Mouse (Mus musculus) heart, postnatal 36 days (tissue): ENCODE data around the gene Slc16a6. TPM values are rescaled to one million over a fixed set of nuclear protein-coding genes. Genes with fewer than 3 reads are reported as not detected.

ENCODE experiments used
- DNase-seq, 2 experiments: peaks; one replicate each; pipeline ENCODE4 v3.0.0; 2021 to 2022
- intact Hi-C: fragments of 180-260 bp; cut with DNase I; formaldehyde crosslinking; loops from one replicate; pipeline ENCODE4 v1.15.1; 2025
- total RNA-seq, 2 experiments: library from RNA; stranded (reverse); gene quantifications; 2 replicates each; pipeline ENCODE4 v1.2.3; 2021

Slc16a6 gene
- total RNA-seq, 2 experiments from 2014 or later: 5.5 to 7.4 TPM

DNA sequence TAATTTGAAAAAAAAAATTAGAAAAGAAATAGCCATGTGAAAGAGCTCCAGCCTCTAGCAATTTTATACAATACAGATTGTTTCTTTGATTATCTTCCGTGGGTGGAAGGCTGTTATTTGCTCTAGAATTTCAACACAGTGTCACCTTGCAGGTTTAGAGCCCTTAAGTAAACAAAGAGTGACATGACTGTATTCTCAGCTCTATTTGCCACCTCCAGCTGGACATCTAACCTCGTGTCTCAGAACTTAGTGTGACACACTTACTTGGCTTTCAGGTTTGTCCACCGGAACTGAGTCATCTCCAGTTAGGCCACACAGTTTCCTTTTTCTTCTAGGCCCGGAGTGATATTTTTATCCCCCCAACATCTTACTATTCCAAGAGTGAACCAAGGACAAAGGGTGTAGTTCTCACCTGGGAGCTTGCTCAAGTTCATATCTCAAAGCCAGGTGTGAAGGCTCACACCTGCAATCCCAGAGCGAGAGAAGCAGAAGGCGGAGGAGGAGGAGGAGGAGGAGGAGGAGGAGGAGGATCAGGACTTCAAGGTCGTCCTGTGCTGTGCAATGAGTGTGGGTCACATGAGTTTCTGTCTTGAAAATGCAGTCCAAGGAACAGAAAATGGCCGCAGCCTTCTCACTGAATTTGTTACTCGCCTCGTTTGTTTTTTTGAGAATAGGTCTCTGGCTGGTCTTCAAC, 14.7 kb upstream of the Slc16a6 start:
- DNase-seq: no peak
- intact Hi-C loops: no loop called here

DNA sequence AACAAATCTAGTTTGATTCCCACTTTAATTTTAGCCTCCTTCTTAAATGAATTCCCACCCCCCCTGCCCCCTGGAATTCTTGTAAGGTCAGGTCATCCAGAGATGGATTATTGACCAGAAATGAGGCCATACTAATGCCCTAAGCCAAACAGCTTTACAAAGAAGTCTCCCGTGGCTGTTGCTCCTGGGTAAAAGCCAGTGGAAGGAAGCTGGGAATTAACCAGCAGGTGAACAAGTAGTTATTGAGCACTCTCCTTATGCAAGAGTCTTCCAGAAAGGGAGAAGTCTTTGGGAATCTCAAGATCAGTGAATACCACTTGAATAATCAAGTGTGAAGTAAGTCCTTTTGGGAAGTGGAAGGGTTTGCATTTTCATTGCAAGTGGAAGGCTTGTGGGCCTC, 13.7 kb upstream of the Slc16a6 start:
- DNase-seq: no peak

DNA sequence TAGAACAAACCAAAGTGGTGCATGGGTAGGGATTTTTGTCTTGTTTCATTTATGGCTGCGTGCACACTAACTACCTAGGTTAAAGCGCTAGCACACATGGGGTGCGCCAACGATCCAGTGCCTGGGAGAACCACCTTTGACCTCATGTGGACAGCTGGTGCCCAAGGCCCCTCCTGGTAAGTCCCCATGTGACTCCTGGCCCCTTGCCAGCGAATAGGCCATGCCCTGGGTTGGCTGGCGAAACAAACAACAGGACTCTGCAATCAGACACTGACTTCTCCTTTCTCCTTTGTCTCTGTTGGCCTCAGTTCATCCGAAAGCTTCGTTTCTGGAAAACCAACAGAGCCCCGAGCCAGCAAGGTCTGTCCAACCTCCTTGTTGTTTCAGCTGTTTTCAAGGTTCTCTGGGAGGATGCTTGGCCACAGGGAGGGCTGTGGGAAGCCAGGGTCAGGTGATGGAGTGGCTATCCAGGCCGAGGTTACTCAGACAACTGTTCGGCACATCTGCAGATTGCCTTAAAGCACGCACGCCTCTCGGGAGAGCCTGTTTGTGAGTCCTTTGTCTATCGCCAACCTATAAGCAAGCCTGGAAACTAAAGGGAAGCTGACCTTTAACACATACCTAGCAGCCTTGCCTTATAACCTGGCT, 12.1 kb upstream of the Slc16a6 start:
- DNase-seq: no peak
- intact Hi-C loops: no loop called here

More for the DNA sequence above, 13.7 kb upstream of the Slc16a6 start:
- intact Hi-C loops: no loop called here

DNA sequence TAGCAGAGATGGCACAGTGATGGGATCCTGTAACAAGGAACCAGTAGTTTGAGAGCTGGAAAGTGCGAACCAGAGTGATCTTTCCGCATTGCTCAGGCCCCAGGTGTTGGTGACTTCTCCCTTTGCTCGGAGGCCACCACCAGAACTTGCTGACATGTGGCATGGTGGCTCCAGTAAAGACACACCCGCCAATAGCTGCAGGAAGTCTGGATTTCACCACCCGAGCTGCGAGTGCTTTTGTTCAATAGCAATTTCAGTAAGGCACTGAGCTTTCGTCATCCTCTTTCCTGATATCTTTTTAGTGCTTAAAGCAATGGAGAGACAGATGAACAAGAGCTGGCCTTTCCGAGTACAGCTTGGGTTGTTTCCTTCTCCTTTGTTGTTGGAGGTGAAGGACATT, 7.0 kb upstream of the Slc16a6 start:
- no peak for DNase-seq
- intact Hi-C loops: no loop called here

DNA sequence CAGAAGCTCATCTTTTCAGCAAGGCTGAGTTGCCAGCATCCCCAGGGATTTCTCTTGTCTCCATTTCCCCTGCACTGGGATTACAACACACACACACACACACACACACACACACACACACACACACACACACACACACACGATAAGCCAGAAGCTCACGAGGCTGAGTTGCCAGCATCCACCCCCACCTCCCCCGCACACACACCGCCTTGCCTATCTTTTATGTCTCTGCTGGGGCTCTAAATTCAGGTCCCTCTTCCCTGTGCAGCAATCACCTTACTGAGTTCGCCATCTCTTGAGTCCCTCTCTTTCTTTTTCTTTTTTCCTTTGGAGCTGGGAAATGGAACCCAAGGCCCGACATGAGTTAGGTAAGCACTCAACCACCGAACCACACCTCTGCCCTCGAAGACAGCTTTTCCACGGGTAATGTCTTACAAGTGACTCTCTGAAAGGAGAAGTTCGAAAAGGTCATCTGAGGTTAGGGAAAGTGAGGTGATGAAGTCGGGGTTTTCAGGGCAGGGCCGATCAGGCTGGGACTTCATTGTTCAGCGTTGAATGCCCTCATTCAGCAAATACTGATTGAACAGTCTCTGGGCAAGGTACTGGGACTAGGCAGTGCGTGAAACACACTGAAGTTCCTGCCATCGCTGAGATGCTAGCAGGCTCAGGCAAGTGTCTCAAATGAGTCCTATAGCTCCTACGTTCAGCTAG, 6.3 kb upstream of the Slc16a6 start:
- no peak for DNase-seq
- intact Hi-C loops: no loop called here

DNA sequence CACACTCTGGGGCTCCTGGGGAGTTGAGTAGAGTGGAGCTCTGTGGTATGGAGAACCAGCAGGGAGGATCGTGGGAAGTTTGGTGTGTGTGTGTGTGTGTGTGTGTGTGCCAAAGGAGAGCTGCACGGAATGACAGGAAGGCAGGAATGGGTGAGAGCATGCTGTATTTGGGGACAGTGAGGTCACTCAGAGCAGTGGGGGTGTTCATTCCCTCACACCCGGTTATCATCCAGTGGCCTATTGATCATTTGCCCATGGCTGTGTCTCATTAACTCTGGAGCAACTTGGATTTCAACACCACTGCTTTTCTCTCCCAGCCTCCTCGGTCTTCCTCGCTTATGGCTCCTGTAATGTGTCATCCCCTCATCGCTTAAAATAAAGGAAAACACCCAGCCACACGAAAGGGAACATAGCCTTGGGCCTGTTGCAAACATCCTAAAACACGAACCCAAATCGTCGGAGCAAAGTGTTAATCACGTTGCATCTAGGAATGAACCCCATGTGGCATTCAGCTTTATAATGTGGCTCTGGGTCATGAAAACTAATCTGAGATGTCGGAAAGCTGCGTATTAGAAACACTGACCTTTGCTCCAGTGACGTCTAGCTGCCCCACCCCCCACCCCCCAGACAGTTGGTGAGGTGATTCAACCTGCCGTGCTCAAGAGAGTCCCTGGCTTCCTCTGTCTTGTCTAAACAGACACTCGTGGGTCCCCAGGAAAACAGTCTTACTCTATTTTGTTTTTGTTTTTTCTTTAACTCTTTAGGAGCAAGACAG, 4.4 kb upstream of the Slc16a6 start:
- DNase-seq: no peak
- intact Hi-C loops: no loop called here

DNA sequence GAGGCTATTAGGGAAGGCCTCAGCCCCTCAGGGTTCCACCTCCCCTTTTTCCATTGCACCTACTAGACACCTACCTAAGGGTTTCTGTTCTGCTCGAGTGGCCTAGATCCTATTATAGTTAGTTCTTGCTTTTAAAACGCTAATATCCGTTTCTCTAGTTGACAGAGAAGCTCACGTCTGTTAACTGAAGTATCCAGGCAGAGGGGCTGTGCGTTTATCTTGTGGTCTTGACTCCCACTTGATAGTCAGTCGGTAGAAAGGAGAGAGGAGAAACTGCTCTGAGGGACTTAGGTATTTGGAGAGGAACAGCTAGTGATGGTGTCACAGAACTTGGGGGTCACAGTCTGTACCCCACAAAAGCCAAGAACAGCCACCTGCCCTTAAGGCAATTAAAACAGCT, 3.3 kb upstream of the Slc16a6 start:
- no peak for DNase-seq
- intact Hi-C loops: no loop called here

DNA sequence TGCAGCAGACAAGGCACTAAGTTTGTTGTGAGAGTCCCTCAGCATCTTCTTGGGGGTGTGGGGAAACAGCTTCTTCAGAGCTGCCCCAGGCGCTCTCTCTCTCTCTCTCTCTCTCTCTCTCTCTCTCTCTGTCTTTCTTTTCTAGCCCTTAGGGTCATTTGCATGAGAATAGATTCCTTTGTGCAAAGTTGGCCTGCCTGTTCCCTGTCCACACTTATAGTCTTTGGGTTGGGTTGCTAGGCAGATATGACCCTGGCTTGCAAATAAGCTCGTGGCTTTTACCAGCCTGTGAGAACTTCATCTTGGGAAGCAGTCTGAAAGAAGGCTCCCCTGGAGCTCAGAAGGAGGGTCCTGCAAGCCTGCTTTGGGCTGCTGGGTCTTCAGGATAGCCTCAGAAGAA, 2.8 kb upstream of the Slc16a6 start:
- intact Hi-C loops: no loop called here
- no peak for DNase-seq

DNA sequence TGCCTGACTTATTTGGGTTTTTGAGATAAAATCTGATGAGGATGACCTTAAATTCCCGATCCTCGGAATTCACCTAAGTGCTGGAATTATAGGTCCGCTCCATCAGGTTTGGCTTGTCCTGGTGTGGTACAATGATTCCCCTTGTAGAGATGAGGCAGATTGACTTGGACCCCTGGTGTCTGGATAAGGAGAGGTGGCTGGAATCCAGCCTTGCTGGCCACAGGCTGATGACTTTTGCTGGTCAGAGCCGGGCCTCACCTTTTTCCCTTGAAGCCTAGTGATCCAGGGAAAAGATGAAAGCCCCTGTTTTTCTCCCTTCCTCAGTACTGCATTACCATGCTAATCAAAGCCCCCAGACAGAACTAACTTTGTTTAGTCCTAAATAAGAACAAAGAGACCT, 2.3 kb upstream of the Slc16a6 start:
- intact Hi-C loops: loop anchor here (2.0 kb wide), 1 partner anchor 21 kb away; no protein-coding TSS in a partner anchor
- DNase-seq: no peak

DNA sequence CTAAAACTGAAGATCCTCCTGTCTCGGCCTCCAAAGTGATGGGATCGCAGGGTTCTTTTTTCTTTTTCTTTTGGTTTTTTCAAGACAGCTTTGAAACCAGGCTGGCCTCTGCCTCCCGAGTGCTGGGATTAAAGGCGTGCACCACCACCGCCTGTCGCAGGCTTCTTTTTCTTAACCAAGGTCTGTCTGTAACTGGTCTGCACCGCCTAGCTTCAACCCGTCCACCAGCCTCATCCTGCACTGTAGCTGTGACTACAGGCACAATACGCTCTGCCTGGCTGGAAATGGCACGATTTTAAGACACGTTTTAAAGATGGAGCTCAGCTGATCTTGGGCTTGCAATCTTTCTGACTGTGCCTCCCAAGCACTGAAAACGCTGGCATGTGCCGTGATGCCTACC, 1.4 kb upstream of the Slc16a6 start:
- no peak for DNase-seq
- intact Hi-C loops: loop anchor here (2.0 kb wide), 1 partner anchor 22 kb away; no protein-coding TSS in a partner anchor

DNA sequence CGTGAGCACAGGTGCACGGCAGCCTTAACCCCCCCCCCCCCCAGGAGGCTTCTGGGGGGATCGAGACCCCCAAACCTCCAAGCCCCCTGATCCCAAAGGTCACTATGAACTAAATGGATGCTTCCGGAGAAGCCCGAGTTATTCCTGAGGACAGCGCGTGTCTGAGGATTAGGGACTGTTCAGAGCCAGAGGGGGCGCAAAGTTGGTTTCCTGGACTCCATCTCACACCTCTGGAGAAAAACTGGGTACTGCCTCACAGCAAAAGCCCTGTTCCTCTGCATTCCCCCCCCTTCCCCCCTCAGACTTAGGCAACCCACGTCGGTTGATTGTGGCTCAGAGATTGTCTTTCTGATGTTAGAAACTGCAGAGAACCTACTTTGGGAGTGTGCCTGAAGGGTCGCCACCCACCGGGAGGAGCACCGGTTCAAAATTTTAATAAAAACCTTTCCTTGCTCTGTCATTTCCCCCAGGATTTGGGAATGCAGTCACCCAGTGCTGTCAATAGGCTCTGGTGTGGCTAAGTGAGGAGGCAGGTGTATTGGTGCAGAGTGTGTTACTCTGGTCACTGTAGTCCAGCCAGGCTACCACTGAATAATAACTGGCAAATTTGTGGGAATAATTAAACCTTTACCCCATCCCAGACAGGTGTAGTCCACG, 816 bp upstream of the Slc16a6 start:
- intact Hi-C loops: loop anchor here (2.0 kb wide), 1 partner anchor 23 kb away; no protein-coding TSS in a partner anchor
- no peak for DNase-seq

DNA sequence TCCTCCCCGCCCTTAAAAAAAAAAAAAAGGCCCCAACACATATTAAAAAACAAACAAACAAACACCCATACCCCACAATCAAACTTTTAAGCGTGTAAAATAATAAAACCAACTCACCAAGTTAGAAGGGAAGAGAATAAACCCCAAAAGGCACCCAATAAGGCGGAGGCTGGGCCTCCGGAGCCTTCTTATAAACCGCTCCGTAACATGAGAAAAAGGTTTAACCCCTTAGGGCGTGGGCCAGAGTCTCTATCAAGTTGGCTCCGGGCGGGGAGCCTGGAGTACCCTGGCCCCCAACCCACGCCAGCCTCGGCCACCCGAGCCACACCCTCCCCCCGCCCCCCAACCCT, 602 bp downstream of the Slc16a6 start:
- DNase-seq: no peak
- intact Hi-C loops: no loop called here

DNA sequence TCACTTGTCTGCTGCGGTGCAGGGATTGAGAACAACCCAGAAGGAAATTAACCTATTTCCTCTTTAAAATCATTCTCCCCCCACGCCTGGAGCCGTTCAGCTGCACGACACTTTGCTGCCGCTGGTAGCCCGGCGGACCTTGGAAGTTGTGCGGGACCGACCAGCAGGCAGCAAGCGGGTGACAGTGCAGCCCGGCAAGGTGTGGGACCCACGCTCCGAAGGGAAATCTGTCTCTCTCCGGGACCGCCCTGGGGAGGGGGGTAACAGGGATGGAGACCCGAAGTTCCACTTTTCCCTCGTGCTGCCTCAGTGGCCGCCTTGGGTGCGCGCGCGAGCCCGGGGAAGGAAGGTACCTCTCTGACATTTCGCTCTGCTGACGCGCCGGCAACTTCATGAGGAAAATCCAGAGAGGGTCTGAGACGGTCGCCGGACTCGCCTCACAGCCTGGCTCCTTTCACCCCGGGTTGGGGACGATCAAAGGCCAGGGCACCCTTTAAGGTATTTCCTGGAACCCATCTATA, 1.2 kb downstream of the Slc16a6 start:
- intact Hi-C loops: no loop called here
- DNase-seq: peak; percentile 38 to 45

DNA sequence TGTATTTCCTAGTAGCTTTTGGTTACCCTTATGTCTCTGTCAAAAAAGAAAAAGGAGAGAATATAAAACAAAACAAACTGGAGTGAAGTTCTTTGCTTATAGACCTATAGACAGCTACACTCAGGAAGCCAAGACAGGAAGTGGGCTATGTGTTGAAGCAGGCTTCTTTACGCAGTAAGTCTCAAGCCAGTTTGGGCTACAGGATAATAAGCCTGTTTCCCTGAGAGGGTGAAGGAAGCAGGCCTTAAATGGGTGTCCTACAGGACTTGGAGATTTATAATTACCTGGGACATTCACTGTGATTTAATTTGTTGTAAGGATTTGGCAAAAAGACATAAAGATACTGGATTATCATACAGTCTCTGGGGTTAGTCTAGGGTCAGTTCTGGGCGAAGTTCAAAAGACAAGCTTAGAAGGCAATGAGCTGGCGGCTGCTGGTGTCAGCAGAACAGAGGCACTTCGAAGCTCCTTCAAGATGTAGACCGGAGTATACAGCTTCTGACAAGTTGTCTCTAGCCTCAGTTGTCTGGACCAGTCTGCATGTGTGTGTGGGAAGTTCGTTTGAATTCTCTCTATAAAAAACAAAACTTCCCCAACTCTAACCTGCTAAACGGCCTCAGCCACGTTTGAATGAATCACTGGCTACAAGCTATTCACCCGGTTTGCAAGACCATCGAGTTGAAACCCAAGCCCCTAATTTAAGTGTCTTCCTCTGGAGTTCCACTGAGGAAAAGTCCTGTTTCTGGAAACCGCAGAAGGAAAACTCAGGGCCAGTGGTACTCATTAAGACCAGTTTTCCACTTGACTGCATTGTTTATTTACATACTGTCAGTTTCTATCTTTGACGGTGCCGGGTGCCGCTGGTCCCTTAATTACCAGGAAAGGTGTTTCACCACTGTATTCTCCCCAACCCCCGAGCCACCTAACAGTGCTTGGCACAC, 2.2 kb downstream of the Slc16a6 start:
- DNase-seq: no peak
- intact Hi-C loops: no loop called here

DNA sequence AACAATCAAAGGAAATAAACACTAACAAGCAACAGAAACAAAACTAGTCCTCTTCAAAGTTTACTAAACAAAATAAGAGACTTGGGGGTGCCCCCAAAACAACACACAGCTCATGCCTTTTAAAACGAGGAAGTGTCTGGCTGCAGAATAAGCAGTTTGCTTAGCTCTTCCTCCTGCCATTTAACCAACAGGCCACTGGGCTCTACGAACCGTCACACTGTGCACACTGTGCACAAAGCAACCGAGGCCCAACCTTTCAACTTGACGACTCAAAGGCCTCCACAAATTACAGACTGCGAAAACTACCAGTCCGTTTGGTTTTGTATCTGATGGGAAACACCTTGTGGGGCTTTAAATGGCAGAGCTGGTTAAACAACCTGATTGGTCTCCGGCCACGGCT, 3.2 kb downstream of the Slc16a6 start:
- intact Hi-C loops: no loop called here
- no peak for DNase-seq

DNA sequence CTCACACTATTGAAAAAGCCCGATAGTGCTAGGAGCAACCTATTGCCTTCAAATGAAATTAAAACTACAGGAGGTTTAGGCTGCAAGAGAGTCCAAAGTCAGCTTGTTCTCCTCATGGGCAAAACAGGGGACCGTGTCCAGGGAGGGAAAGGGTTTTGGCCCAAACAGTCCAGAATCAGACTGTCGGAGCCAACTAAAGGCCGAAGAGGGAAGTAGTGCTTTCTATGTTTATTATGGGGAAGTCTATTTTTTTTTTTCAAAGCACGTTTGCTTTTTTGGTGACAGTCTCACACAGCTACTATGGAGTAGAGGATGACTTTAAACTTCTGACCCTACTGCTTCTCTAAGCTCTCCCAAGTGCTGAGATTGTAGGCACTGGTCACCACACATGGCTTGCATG, 5.3 kb downstream of the Slc16a6 start:
- intact Hi-C loops: no loop called here
- DNase-seq: no peak

DNA sequence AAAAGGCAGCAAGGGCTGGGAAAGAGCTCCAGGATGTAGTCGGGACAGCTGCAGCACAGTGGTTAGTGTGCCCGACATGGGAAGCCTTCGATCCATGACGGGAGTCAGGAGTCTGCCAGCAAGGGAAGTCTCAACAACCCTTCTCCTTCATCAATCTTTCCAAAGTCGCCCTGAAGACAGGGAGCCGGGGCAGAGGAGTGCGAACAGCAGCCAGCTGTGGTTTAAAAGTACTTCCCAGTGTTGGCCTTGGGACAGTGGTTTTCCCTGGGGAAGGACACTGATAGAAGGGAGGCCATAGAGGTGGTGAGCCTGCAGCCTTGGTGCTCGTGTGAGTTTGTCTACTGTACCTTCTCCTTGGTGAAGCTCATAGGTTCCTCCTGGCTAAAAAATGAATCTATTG, 6.4 kb downstream of the Slc16a6 start:
- DNase-seq: no peak
- intact Hi-C loops: no loop called here

DNA sequence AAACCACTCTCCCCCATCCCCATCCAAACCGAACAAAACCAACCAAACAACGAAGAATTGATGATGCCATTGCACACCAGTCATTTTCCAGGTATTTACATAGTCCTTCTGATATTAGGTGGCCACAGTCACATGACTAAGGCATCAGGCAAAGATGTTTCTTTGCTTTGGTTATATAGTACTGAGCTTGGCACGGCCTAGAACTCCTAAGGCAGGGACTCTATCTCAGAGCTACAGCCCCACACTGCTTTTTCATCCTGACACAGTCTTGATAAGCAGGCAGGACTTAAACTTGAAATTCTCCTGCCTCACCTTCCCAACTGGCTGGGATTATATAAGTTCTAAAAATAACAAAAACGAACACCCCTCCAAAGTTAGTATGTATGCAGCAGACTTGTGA, 8.3 kb downstream of the Slc16a6 start:
- intact Hi-C loops: no loop called here
- DNase-seq: no peak

DNA sequence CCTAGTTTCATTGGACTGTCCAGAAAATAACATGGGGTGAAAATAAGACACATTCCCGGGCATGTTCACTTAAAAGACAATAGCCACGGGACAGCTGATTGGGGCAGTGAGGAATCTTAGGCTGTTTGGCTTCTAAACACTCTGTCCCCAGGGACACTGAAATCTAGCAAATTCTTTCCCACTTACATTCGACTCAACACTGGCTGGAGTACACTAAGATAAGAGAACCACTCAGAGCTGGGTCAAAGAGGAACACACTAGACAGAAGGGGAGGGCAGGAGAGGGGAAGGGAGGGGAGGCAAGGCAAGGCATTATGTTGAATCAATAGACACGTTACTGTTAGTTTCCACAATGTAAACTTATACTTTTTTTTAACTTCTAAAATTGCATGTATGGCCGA, 12.8 kb downstream of the Slc16a6 start:
- DNase-seq: no peak
- intact Hi-C loops: no loop called here
